Mouse (Mus musculus) kidney, postnatal 25 days (tissue): ENCODE results near the gene Cyp2c70.
"Not testable (repeated sequence)": the region's sequence is repeated elsewhere in the genome, so short reads cannot be mapped to it uniquely, and the experiment has no call there.

ENCODE experiments used
- DNase-seq, 2 experiments: peaks; one replicate each; pipeline ENCODE4 v3.0.0; 2021; ENCODE audit warnings: mixed read lengths in 2 of 2

Cyp2c70 gene

GRCm38 (mm10) chr19:40187160-40187559 lies at the start of gene Cyp2c70:
TSS of gene Cyp2c70 (minus strand) at chr19:40187333.
- DNase-seq, result no peak

- DNase-seq, result no peak
Measured at GRCm38 (mm10) chr19:40232560-40232959, 45.4 kb upstream of the Cyp2c70 start.

DNA sequence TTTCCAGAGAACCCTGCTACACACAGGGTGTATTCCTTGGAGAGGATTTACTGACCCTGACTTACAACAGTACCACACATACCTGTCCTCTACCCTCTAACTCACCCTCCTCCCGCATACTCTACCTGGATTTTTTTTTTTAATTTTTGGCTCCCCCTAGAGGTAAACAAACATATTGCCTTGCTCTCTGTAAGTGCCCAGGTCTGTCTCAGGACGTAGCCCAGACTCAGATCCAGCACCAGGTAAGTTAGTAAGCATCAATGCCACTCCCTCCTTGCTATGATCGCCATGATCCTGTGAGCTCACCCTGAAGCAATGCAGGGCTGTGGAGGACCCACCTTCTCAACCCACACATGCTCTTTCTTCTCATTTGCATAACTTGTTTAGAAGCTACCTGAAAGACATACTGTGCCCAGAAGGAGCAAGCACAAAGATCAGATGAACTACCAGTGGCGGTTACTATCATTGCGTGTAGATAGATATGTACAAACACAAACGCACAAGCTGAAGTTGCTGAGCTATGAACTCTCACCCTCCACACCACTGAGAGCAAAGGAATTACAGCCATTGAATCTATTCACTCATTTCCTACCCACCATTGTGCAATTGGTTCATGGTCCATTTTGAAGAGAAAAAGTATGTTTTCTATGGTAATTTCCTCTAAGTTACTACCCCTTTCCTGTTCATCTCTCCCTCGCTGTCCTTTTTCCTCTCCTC lies 44.9 kb upstream of the Cyp2c70 start:
- no peak for DNase-seq

- DNase-seq, result no peak
Measured at GRCm38 (mm10) chr19:40231074-40231738, 44.1 kb upstream of the Cyp2c70 start.

DNA sequence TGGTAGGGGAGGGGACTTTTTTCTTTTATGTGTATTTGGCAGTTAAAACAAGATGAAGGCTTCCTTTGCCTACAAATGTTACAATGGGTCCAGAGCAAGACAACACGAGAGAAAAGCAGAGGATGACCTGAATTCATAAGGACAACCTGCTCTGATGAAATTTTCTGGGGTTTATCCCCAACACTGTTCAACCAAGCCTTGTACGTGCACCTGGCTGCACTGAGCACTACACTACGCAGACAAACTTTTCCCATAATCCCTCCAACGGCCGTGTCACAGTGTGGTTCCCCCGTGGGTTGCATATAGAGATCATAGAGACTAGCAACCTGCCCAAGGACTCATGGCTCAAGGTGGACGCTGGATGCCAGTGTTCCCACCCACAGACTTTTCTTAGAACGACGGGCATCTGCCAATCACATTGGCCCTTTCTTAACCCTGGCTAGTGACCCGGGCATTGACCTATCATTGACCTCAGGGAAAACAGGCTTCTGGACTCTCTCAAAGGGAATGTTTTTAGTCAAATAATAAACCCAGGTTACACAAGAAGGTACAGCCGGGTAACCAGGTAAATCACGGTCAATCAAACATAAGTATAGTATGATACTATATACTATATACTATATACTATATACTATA lies 39.5 kb upstream of the Cyp2c70 start:
- no peak for DNase-seq

- peak; percentile 32 to 64 for DNase-seq
Measured at GRCm38 (mm10) chr19:40225761-40226110, 38.6 kb upstream of the Cyp2c70 start.

DNA sequence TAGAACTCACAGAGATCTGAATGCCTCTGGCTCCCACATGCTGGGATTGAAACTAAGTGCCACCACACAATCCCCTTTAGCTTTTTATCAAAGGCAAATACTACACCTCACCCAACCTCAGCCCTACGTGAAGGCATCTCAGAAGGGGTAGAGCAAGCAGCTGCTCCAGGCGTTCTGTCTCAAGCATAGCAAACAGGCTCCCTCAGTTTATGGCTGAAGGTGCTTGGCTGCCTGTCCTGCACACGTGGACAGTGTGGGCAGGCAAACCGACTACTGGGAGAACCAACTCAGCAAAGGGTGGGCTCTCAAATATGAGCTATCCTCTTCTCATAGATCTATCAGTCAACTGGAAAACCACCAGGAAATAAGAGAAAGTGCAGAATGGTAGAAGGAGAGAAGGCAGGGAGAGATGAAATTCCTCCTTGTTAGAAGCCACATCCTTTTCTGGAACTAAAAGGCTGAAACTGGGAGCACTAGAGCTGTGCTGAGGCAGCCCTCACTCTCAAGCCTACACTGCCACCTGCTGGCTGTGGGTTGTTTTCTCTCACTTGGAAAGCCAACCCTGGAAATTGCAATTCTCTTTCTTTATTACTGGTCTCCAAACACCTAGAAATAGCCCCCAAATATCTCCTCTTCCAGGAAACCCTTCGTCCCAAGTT lies 38.1 kb upstream of the Cyp2c70 start:
- peak; percentile 70 to 83 for DNase-seq

GRCm38 (mm10) chr19:40222307-40222706 lies 35.2 kb upstream of the Cyp2c70 start:
- not testable (repeated sequence) for DNase-seq

DNA sequence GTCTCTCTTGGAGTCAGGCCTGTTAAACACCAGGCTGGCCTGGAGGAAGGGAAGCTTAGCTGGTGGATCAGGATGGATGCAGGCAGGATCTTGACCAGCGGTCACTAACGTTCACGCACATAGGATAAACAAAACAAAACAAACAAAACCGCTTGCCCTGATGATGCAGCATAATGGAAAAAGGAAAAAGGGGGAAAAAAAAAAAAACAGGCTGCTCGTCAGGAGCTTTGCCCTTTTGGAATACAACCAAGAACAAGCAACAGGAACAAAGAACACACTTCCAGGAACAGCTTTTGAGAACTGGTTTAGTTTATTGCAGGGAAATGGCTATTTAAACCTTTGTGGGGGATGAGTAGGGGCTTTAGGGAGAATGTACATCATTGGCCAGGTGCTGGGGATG lies 33.7 kb upstream of the Cyp2c70 start:
- no peak for DNase-seq

DNA sequence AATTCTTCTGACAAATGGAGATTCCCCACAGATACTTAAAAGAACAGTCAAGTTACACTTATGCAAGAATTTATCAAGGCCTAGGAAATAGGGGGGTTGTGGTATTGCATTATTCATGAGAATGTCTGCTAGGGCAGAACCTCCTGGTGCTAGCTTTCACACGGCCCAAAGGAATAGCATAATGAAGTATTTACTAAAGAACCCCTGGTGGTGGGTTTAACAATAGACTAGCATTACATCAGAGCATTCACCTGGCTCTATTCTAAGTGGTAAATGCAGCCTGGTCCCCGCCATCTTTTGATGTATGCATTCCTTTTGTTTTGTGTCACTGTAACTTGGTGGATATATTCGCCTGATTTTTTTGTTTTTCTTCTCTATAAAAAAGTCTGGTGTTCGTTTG lies 15.8 kb upstream of the Cyp2c70 start:
- not testable (repeated sequence) for DNase-seq

GRCm38 (mm10) chr19:40190596-40190995 lies 3.5 kb upstream of the Cyp2c70 start:
- DNase-seq, result peak in 1 of 2 experiments; percentile 34

GRCm38 (mm10) chr19:40183600-40183999 lies 3.5 kb downstream of the Cyp2c70 start:
- no peak for DNase-seq

DNA sequence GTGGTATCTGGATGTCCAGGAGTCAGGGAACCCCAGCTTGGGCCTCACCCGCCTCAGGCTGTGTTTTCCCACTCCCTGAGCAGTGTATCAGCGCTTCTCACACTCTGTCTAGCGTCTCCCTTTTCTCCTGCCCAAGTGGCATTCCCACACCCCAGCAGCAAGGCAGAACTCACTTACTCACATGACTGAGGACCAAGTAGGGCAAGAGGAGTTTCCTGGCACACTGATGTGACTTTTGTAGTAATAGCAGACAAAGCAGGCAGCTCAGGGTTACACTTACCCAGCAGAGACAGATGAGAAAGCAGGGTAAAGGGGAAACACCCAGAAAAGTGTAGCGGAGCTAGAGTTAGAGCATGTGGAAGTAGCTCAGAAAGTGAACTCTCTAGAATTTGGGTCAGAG lies 8.8 kb downstream of the Cyp2c70 start:
- DNase-seq, result no peak

GRCm38 (mm10) chr19:40168391-40168790 lies 18.7 kb downstream of the Cyp2c70 start:
- peak; percentile 6 to 45 for DNase-seq

DNA sequence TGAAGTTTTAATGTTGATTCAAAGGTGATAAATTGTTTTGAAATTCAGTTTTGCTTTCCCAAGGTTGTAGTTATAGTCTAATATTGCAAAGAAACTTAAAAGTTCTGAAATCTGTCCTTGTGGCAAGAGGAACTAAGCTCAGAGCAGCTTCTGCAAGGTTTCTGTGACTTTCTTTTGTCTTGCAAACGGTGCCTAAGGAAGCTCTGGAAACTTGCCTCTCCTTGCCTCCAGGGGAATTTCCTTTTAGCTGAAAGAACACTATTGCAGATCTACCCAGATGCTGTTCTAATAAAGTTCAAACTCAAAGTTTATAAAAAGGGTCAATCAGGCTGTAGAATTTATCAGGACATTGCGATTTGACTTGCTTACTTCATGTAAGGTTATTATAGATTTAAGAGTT lies 60.1 kb downstream of the Cyp2c70 start:
- DNase-seq, result not testable (repeated sequence)

DNA sequence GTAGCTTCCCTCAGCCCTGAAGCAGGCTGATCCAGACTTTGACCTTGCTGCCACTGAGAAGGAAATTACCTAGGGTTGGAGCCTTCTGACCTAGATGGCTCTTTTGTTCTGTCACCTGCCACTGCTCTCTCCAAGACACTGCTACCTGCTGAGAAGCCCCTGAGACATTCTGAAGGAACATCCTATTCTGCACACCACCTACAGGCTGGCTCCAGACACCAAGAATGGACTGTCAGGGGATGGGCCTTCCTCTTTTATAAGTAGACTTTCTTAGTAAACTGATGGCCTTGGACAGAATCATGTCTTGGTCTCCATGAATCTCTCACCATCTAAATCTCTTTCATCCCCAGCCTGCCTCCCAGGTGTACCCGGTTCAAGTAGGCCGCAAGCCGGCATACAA lies 62.0 kb downstream of the Cyp2c70 start:
- not testable (repeated sequence) for DNase-seq

- DNase-seq, result not testable (repeated sequence)
Measured at GRCm38 (mm10) chr19:40119624-40120023, 67.5 kb downstream of the Cyp2c70 start.
